Mouse (Mus musculus): ENCODE data around the gene Notch1.
A peak's percentile ranks its signal among the peaks of the same experiment; 100 is the strongest.

The Notch1 gene

GRCm38 (mm10) chr2:26444368-26444767 lies 72.1 kb downstream of the Notch1 start:
- no peak for DNase-seq

- no peak for DNase-seq
Measured at GRCm38 (mm10) chr2:26443876-26444275, 72.6 kb downstream of the Notch1 start.

GRCm38 (mm10) chr2:26442843-26443242 lies 73.6 kb downstream of the Notch1 start:
- DNase-seq, result no peak

DNA sequence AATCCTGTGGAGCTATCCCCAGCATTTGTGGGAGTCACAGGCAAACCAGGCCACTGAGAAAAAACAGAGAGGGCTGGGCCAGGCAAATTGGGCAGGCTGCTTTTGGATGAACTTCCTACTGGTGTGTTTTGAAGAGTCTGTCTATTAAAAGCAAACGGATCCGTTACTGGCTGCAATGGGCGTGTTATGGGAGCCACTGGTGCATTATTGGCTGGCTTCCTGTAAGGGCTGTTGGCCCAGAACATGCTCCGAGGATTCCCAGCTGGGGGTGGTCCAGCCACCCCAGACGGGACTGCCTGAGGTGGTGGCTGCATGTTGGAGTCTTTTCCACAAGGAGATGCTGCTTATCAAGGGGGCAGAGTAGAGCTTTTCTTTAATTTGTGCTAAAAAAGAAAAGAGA lies 74.8 kb downstream of the Notch1 start:
- DNase-seq, result no peak

- DNase-seq, result no peak
Measured at GRCm38 (mm10) chr2:26441261-26441660, 75.2 kb downstream of the Notch1 start.

GRCm38 (mm10) chr2:26439671-26440070 lies 76.8 kb downstream of the Notch1 start:
- no peak for DNase-seq

GRCm38 (mm10) chr2:26438373-26438772 lies 78.1 kb downstream of the Notch1 start:
- DNase-seq, result no peak

GRCm38 (mm10) chr2:26437221-26437620 lies 79.2 kb downstream of the Notch1 start:
- DNase-seq, result no peak

- DNase-seq, result no peak
Measured at GRCm38 (mm10) chr2:26434791-26435572, 81.5 kb downstream of the Notch1 start.

GRCm38 (mm10) chr2:26429851-26430250 lies 86.6 kb downstream of the Notch1 start:
- no peak for DNase-seq

DNA sequence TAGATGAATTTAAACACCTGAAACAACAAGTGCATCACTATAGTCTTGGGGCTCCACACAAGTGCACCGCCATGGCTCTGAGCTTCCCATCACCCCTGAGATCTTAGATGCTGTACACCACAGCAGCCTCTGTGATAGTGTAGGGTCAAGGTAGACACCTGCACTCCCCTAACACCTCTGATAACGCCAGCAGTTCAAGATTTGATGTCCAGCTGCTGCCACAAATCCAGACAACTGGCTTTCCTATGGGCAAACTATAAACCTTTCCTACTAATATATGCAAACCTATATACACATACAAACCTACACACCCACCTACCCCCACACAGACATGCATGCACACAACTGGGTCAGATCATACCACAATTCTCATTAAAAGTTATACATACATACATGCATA lies 91.9 kb downstream of the Notch1 start:
- DNase-seq, result no peak

GRCm38 (mm10) chr2:26423086-26423485 lies 93.4 kb downstream of the Notch1 start:
- DNase-seq, result no peak

- DNase-seq, result no peak
Measured at GRCm38 (mm10) chr2:26421969-26422368, 94.5 kb downstream of the Notch1 start.

- no peak for DNase-seq
Measured at GRCm38 (mm10) chr2:26418120-26418519, 98.3 kb downstream of the Notch1 start.

DNA sequence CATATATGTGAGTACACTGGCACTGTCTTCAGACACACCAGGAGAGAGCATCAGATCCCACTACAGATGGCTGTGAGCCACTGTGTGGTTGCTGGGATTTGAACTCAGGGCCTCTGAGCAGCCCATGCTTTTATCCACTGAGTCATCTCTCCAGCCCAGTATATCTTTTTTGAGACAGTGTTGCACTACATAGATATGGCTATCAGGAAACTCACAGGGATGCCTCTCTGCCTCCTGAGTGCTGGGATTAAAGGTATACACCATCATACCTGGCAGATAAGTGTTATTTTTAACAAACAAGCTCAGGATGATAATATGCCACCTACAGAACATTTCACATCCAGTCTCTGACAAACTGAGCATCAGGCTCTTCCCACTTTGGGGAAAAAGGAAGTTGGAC lies 99.4 kb downstream of the Notch1 start:
- DNase-seq, result no peak

- peak in 1 of 2 experiments; percentile 40 for DNase-seq
Measured at GRCm38 (mm10) chr2:26410931-26411411, 105.5 kb downstream of the Notch1 start.

DNA sequence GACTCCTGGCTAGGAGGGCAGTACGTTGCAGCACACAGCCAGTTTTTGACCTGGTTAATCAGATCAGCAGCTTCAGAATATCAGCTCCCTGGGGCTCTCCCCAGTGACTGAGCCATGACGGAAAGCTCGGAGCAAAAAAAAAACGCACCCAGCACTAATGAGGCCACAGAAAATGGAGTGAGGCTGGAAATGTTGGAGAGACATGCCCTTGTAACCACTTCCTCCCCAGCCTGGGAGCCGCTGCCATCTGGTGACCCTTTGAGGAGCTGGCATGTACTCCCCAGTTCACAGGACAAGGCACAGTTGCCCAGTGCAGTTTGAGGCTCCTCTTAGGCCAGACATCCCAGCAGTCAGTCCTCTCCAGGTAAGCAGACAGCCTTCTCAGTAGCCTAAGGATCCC lies 106.4 kb downstream of the Notch1 start:
- peak; percentile 51 to 58 for DNase-seq

- DNase-seq, result no peak
Measured at GRCm38 (mm10) chr2:26409362-26409761, 107.1 kb downstream of the Notch1 start.

DNA sequence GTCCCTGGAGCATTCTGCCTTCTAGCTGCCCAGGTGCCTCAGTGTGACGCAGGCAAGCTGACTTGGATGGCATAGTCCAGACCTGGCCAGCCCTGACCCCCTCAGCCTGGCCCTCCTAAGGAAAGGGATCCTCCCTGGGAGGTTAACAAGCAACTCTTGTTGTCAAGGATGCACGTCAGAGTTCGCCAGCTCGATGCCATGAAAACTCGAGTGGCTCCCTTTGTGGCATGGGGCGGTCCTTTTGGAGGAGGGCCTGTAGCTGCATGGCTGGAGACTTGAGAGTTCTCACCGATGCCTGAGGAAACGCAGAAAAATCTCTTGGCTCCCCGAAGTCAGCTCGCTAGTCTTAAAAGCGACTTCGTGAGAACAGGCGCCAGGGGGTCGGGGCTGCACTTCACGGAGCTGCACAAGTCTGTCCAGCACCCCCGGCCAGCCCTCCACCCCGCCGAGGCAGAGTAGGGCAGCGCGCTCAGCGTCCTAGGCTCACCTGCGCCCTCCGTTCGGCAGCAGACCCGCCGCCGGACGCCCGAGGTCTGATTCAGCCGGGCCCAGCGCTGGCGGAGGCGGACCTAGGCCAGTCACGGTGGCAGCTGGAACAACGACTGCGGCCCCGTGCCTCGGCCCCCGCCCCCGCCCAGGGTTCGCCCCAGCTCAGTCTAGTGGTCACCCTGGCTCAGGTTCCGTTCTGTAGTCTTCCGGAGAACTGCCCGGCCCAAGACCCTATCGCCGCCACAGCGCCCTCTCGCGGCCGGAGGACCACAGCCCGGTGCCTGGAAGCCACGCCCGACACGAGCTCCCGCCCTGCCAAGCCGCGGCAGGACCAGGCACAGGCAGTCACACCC lies 107.7 kb downstream of the Notch1 start, which contains the start of gene Inpp5e:
Gene Inpp5e, minus strand, starts transcription at position 689 of the 842 bp plus-strand sequence.
- DNase-seq, result peak; percentile 99 to 100
